Comparison of ENCODE assay signal across 7 mouse cellular contexts in the genomic region with DNA sequence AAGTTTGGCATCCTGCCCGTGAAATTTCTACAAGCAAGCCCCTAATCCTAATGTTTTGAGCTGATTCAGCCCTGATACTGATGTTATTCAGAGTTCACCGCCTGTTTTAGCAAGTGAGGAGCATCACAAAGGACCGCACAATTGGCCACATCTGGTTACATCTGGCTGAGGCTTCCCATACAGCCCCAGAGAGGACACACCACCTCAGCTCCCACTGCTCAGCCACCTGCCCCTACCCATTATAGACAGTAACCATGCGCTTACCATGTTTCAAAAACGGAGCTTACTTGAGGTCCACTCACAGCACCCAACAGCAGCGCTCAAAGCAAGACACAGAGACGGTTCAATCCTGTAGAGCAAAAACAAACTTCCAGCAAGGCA. TPM values are rescaled to one million over a fixed set of nuclear protein-coding genes. Genes with fewer than 3 reads are reported as not detected.
DNase-seq lines count a peak whose midpoint lies in the region; ATAC-seq and TF ChIP-seq lines count a peak whose summit lies in the region.
"Not testable (repeated sequence)": the region's sequence is repeated elsewhere in the genome, so short reads cannot be mapped to it uniquely, and the experiment has no call there.

No protein-coding gene starts in this region.

- not testable (repeated sequence) for H3K36me3 ChIP-seq in forebrain, embryonic 12.5 days (replicated peaks); heart, embryonic 16.5 days (ENCODE audit: control insufficient read depth, insufficient read depth); kidney, adult 2 months (ENCODE audit: control insufficient read depth, insufficient read depth, low read length); limb, embryonic 15.5 days; macrophage (ENCODE audit: inconsistent target); neural tube, embryonic 14.5 days (ENCODE audit: control insufficient read depth, insufficient read depth, low read length)

- peak in 1 of 2 experiments; percentile 13 for DNase-seq in cerebellum, adult 2 months
- DNase-seq in kidney, adult 2 months, result not testable (repeated sequence)

- not testable (repeated sequence) for H3K4me1 ChIP-seq in cerebellum, adult 2 months (ENCODE audit: control insufficient read depth, insufficient read depth, low read length); forebrain, embryonic 12.5 days; heart, embryonic 16.5 days (ENCODE audit: control insufficient read depth, insufficient read depth, low read length); kidney, adult 2 months (ENCODE audit: control insufficient read depth, insufficient read depth, low read length); limb, embryonic 15.5 days; neural tube, embryonic 14.5 days (ENCODE audit: control insufficient read depth, insufficient read depth, low read length)

- peak overlapping the region; percentile 56 for H3K9ac ChIP-seq in forebrain, embryonic 12.5 days
- peak overlapping the region; percentile 74 for H3K9ac ChIP-seq in heart, embryonic 16.5 days (ENCODE audit: low read length)
- peak overlapping the region; percentile 44 for H3K9ac ChIP-seq in limb, embryonic 15.5 days
- H3K9ac ChIP-seq in neural tube, embryonic 14.5 days (replicated peaks; ENCODE audit: low read depth, low read length), result peak overlapping the region; percentile 39

- H3K27ac ChIP-seq in cerebellum, adult 2 months (ENCODE audit: insufficient read depth, low read length), result not testable (repeated sequence)
- H3K27ac ChIP-seq in forebrain, embryonic 12.5 days, result peak overlapping the region; percentile 90
- H3K27ac ChIP-seq in heart, embryonic 16.5 days (ENCODE audit: low read length), result peak overlapping the region; percentile 99
- peak overlapping the region; percentile 43 for H3K27ac ChIP-seq in kidney, adult 2 months (ENCODE audit: insufficient read depth, low read depth, low read length)
- H3K27ac ChIP-seq in limb, embryonic 15.5 days, result peak overlapping the region; percentile 92
- peak overlapping the region; percentile 88 for H3K27ac ChIP-seq in macrophage
- peak overlapping the region; percentile 79 for H3K27ac ChIP-seq in neural tube, embryonic 14.5 days (ENCODE audit: low read depth, low read length)

- not testable (repeated sequence) for TF ChIP-seq CTCF in cerebellum, adult 2 months (IDR thresholded peaks at IDR 0.05; ENCODE audit: borderline replicate concordance, insufficient read depth, low read depth, low read length); kidney, adult 2 months (conservative IDR thresholded peaks at IDR 0.05; ENCODE audit: insufficient read depth, insufficient read length, low read depth, low read length)

- WGBS in cerebellum, adult 2 months, result 4% methylated on average over 7 of the region's 7 CpGs
- WGBS in forebrain, embryonic 12.5 days, result 7% methylated on average over 7 of the region's 7 CpGs
- 1% methylated on average over 7 of the region's 7 CpGs for WGBS in heart, embryonic 16.5 days
- WGBS in kidney, adult 2 months, result 3% methylated on average over 7 of the region's 7 CpGs
- WGBS in limb, embryonic 15.5 days, result 4% methylated on average over 7 of the region's 7 CpGs
- WGBS in macrophage (ENCODE audit: missing documents), result 0% methylated on average over 7 of the region's 7 CpGs
- 4% methylated on average over 7 of the region's 7 CpGs for WGBS in neural tube, embryonic 14.5 days

- peak overlapping the region; percentile 68 for H3K4me2 ChIP-seq in forebrain, embryonic 12.5 days
- peak overlapping the region; percentile 61 for H3K4me2 ChIP-seq in heart, embryonic 16.5 days (ENCODE audit: low read depth, low read length)
- peak overlapping the region; percentile 58 for H3K4me2 ChIP-seq in limb, embryonic 15.5 days
- peak overlapping the region; percentile 60 for H3K4me2 ChIP-seq in neural tube, embryonic 14.5 days (ENCODE audit: low read depth, low read length)

- H3K9me3 ChIP-seq in forebrain, embryonic 12.5 days; heart, embryonic 16.5 days (replicated peaks; ENCODE audit: control insufficient read depth, low read length); limb, embryonic 15.5 days; neural tube, embryonic 14.5 days (ENCODE audit: control insufficient read depth, low read length): not testable (repeated sequence)

- H3K27me3 ChIP-seq in cerebellum, adult 2 months (ENCODE audit: control insufficient read depth, insufficient read depth, low read length); forebrain, embryonic 12.5 days; heart, embryonic 16.5 days (ENCODE audit: control insufficient read depth, insufficient read depth, low read length); kidney, adult 2 months (replicated peaks; ENCODE audit: control insufficient read depth, insufficient read depth, low read length); limb, embryonic 15.5 days; neural tube, embryonic 14.5 days (ENCODE audit: control insufficient read depth, insufficient read depth, low read length): not testable (repeated sequence)

- peaks cover 25% of the 10 kb centered on the region; the same call in 1 of the 2 replicates for H3K79me2 ChIP-seq in macrophage (ENCODE audit: inconsistent target)

- TF ChIP-seq POLR2A in cerebellum, adult 2 months (IDR thresholded peaks at IDR 0.05; ENCODE audit: borderline replicate concordance, insufficient read depth, low read length); kidney, adult 2 months (IDR thresholded peaks at IDR 0.05; ENCODE audit: low read depth, low read length): not testable (repeated sequence)

- peak overlapping the region; percentile 86 for H3K4me3 ChIP-seq in cerebellum, adult 2 months (replicated peaks; ENCODE audit: insufficient read depth, low read depth, low read length)
- H3K4me3 ChIP-seq in forebrain, embryonic 12.5 days (replicated peaks), result peak overlapping the region; percentile 58
- peak overlapping the region; percentile 74 for H3K4me3 ChIP-seq in heart, embryonic 16.5 days (ENCODE audit: low read length)
- H3K4me3 ChIP-seq in kidney, adult 2 months (ENCODE audit: insufficient read depth, low read depth, low read length), result peak overlapping the region; percentile 91
- peak overlapping the region; percentile 54 for H3K4me3 ChIP-seq in limb, embryonic 15.5 days
- H3K4me3 ChIP-seq in macrophage (ENCODE audit: inconsistent target), result peak overlapping the region; percentile 74
- peak overlapping the region; percentile 51 for H3K4me3 ChIP-seq in neural tube, embryonic 14.5 days (ENCODE audit: low read depth, low read length)

- ATAC-seq in forebrain, embryonic 12.5 days (ENCODE audit: low FRiP score); heart, embryonic 16.5 days (replicated peaks; ENCODE audit: extremely low read depth, insufficient read depth, low FRiP score); limb, embryonic 15.5 days (ENCODE audit: insufficient number of reproducible peaks, low FRiP score, low TSS enrichment, low read depth); neural tube, embryonic 14.5 days (ENCODE audit: low read depth): not testable (repeated sequence)

RNA-seq across cellular contexts. Expression of gene Zfp825, which starts 31.5 kb away (rescaled TPM):
- 8.6 and 8.8 TPM in 2 replicates for polyA plus RNA-seq in cerebellum, adult 2 months (2012; rRNA removed)
- 19.5 and 20.4 TPM in 2 replicates for polyA plus RNA-seq in forebrain, embryonic 12.5 days (2016; fragmentation: Nextera tagmentation; extraction: Ambion mirVana)
- polyA plus RNA-seq in heart, embryonic 16.5 days (2015; fragmentation: Nextera tagmentation; extraction: Ambion mirVana), result 15.0 and 18.3 TPM in 2 replicates
- 1.2 and 1.7 TPM in 2 replicates for polyA plus RNA-seq in kidney, adult 2 months (2012; rRNA removed)
- polyA plus RNA-seq in limb, embryonic 15.5 days (2015; fragmentation: Nextera tagmentation; extraction: Ambion mirVana), result 20.1 and 21.5 TPM in 2 replicates
- total RNA-seq in macrophage (2018; cell fraction: chromatin; rRNA removed), result 10 to 100 TPM in 6 of 26 experiments, 1 to 10 TPM in 20; 1.7 to 17.0 (median 6.5) TPM
- 1 to 10 TPM; 2.1 to 9.7 (median 6.8) TPM for total RNA-seq in macrophage (2018; cell fraction: cytosol; rRNA removed)
- 10 to 100 TPM in 6 of 26 experiments, 1 to 10 TPM in 20; 1.6 to 24.7 (median 6.8) TPM for total RNA-seq in macrophage (2018; cell fraction: nucleus; rRNA removed)
- polyA plus RNA-seq in macrophage (2018), result 7.5 to 13.6 TPM (median 11.2 TPM) in 3 replicates
- polyA plus RNA-seq in neural tube, embryonic 14.5 days (2014; fragmentation: Nextera tagmentation; extraction: Ambion mirVana), result 14.8 and 16.8 TPM in 2 replicates
